Mouse (Mus musculus) frontal cortex, adult 2 months (tissue): Measurements from ENCODE around the gene Cwc22. TPM values are rescaled to one million over a fixed set of nuclear protein-coding genes. Genes with fewer than 3 reads are reported as not detected.

ENCODE experiments used
- DNase-seq, 2 experiments: peaks; one replicate each; pipeline ENCODE4 v3.0.0; 2022; ENCODE audit warnings: low spot score in 1 of 2; ENCODE audit errors: extremely low spot score in 1 of 2
- polyA plus RNA-seq: library from polyadenylated mRNA; depleted of rRNA; stranded (reverse); fragments of >200 nt; gene quantifications from 2 replicates; pipeline ENCODE4 v1.2.3, GENCODE M21; 2012; rRNA removed

The Cwc22 gene
- polyA plus RNA-seq, 1 experiment = 27.8 TPM

DNA sequence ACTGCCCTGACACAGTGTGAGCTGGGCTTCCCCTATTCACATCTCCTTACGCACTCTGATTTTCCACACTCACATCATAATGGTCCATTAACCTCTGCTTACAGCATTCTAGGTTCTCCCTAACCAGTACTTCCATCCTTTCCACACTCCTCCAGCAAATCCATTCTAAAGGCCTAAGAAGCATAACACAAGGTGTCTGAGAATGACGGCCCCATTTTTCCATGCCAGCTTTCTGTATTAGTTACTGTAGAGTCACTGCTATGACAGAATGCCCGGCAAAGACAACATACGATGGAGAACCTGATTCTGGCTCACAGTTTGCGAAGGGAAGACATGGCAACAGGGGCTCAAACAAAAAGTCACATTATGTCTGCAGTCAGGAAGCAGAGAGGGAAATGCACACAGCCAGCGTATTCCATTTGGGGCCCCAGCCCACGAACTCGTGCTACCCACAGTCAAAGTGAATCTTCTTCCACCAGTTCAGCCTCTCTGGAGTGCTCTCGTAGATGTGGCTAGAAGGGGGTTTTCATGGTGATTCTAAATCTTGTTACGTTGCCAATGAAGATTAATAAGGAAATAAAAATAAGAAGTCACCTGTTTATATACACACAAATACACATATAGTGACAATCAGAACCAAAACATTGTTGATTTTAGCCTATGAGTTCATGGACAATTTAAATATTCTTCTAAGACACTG, 68.9 kb downstream of the Cwc22 start:
- DNase-seq = no peak

DNA sequence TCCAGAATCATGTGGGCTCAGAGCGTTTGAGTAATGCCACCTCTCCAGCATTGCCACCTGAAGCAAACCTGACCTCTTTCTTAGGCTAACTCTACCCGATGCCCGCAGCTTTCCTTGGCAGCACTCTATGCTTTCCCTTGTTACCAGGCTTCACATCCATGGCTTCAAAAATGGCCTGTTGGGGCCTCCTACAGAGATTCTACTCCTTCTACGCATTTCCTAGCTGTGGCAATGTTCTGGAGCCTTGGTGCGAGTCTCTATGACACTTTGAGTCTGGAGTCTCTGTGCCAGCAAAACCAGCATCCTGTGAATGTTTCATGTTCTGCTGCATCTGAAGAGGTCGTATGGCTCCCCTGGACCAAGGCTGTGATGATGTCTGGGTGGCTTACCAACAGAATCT, 69.8 kb downstream of the Cwc22 start:
- DNase-seq = no peak

DNA sequence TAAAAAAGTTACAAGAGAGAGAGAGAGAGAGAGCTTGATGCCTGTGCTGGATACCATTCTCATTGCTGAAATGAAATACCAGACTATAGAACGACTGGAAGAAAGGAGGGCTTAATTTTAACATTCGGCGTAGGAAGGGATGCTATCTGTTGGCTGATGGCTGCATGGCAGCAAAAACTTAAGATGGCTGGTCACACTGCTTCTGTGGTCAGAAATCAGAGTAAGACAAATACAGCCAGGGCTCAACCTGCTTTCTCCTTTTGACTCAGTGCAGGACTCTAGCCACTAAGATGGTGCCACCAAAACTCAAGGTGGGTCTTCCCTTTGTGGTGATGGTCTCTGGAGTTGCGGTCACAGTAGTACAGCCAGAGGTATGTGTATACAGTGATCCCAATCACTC, 70.7 kb downstream of the Cwc22 start:
- no peak for DNase-seq

DNA sequence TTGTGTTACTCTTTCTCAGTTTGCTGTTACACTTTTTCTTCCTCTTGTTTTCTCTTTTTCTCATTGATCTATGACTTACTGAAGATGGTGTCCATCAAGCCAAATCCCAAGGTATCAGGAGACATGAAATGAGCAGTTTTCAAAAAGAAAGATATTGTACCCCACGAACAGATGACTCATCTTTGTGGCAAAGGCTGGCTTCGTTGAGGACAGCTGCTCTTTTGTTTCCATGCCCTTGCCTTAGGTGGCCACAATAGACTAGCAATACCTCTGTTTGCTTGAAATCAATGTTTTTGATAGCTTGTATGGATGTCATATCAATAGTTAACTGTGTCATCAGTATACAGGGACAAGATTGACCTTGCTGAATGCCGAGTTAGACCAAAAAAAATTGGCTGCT, 71.5 kb downstream of the Cwc22 start:
- DNase-seq = no peak

- DNase-seq = no peak
These were observed 72.4 kb downstream of the Cwc22 start for GRCm38 (mm10) chr2:77873806-77874205.

DNA sequence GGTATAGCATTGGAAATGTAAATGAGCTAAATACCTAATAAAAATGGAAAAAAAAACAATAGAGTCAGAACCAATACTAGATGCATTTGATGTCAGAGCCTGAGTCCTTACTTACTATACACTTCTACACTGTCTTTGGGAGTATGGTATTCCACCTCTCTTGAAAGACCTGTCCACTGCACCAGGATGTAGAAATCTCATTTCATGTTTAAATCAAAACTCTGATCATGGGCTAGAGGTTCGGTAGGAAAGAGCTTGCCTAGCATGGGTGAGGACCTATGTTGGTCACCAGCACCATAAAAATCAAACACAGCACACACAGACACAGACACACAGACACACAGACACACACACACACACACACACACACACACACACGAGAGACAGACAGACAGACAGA, 73.5 kb downstream of the Cwc22 start:
- no peak for DNase-seq

GRCm38 (mm10) chr2:77871146-77871545, 75.0 kb downstream of the Cwc22 start:
- no peak for DNase-seq

- no peak for DNase-seq
These were observed 76.4 kb downstream of the Cwc22 start for GRCm38 (mm10) chr2:77869729-77870280.

- DNase-seq = peak in 1 of 2 experiments; percentile 37
These were observed 82.2 kb downstream of the Cwc22 start for GRCm38 (mm10) chr2:77863934-77864333.

GRCm38 (mm10) chr2:77863522-77863921, 82.7 kb downstream of the Cwc22 start:
- DNase-seq = peak; percentile 54 to 72

GRCm38 (mm10) chr2:77841464-77841863, 104.7 kb downstream of the Cwc22 start:
- peak; percentile 73 to 75 for DNase-seq

GRCm38 (mm10) chr2:77839587-77839986, 106.6 kb downstream of the Cwc22 start:
- DNase-seq = no peak

GRCm38 (mm10) chr2:77838688-77839087, 107.5 kb downstream of the Cwc22 start:
- no peak for DNase-seq

DNA sequence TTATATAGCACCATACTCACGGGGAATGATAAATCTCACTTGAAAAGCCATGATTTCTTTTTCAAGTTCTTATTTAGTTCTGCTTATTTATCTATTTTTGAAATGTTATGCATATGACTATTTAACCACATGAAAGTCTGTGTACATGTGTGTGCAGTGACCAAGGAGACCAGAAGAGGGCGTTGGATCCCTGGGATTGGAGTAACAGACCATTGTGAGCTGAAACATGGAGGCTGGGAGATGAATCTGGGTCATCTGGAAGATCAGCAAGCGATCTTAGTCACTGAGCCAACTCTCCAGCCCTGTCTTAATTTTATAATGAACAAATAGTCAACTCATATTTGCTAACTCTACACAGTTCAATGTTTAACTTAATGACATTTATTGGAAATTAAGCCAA, 110.4 kb downstream of the Cwc22 start:
- DNase-seq = no peak

Other genes with a start within 250 kb of the Cwc22 start
- 59.1 and 69.4 TPM in 2 replicates for gene Zfp385b, start 126.7 kb downstream of the Cwc22 start, polyA plus RNA-seq